Mouse (Mus musculus): ENCODE data around the gene Ctf2.
"Not testable (repeated sequence)": the region's sequence is repeated elsewhere in the genome, so short reads cannot be mapped to it uniquely, and the experiment has no call there.

Ctf2 gene

GRCm38 (mm10) chr7:127732066-127732465 is at the start of gene Ctf2:
Gene Ctf2 (minus strand): TSS chr7:127732166.
- DNase-seq, result not testable (repeated sequence)

DNA sequence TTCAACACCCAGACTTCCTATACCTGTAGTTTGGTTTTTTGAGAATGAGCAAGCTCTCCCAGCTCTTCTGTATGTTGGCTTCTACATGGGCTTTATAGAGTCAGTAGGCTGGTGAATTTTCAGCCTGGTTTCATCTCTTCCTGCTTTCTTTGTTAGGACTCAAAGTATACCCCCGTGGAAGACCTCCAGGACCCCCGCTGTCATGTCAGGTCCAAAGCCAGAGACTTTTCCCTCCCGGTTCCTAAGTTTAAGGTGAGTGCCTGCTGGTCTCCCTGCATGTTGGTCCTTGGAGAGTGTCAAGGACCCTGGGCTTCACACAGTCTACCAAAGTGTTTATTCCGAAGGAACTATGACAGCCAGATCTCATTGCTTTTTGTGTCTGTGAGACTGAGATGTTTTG is 46.4 kb upstream of the Ctf2 start:
- DNase-seq, result peak; percentile 47 to 54

DNA sequence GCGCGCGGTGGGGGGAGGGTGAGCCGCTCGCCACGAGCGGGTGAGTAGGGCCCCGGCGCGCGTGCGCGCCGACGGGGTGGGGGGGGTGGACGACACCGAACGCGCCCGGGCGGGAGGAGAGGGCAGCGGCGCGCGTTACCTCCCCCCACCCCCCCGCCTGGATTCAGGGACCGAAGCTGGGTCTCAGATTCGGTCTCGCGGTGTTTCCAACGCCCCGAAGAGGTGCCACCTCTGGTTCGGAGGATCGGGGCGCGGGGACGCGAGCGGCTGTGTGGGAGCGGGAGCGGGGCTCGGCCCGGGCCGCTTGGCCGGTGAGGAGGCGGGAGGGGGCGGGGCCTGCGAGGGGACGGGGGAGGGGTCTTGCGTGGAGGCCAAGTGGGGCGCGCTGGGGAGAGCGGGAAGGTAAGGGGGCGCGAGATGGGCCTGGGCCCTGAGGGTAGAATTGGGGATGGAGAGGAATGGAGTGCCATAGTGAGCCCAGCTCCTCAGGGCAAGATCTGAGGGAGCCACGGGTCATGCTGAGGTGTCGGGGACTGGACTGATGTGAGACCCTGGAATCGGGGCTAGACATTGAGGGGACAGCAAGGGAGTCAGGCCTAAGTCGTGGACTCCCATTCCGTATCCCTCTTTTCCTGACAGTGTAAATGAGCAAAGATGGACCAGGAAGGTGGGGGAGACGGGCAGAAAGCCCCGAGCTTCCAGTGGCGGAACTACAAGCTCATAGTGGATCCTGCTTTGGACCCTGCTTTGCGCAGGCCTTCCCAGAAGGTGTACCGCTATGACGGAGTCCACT is 45.7 kb upstream of the Ctf2 start:
- DNase-seq, result peak; percentile 84

DNA sequence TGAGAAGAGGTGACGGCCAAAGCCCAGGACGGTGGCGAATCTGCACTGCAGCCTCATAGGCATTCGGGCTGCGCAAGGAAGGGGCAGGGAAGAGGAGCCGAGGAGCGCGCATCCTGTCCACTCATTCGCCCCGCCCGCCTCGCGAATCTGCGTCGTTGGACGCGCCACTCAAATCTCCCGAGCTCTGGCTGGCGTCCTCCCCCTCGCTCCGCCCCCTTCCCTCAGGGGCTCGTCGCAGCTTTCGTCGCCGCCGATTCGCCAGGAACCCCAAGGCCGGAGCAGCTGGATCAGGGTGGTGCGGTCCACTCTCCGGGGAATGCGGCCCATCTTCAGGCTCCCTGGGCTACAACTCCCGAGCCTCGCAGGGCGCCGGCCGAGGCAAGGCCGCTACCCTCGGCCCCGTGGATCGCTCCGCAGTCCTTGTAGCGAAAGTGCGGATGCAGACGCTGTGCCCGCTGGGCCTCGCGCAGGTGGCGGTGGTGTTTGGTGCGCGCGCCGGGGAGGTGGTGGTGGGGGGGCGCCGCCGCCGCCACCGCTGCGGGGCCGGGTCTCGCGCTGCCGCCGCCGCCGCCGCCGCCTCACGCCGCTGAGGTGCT is 45.0 kb upstream of the Ctf2 start:
- peak; percentile 99 for DNase-seq

- peak; percentile 98 to 99 for DNase-seq
These were observed 44.5 kb upstream of the Ctf2 start, which contains the start of gene Setd1a for GRCm38 (mm10) chr7:127776426-127776825. Gene Setd1a (plus strand): TSS chr7:127776670.

DNA sequence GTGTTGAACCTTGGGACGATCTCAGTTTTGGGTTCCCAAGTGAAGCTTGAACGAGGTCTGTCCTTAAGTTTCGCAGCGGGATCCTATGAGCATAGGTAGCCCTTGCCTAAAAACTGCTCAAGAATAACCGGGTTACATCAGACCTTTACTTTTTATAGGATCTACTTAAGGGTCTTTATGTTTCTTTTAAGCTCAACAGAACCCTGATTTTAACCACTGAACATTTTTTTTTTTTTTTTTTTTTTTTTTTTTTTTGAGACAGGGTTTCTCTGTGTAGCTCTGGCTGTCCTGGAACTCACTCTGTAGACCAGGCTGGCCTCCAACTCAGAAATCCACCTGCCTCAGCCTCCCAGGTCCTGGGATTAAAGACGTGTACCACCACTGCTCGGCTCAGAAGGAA is 43.9 kb upstream of the Ctf2 start:
- not testable (repeated sequence) for DNase-seq

DNA sequence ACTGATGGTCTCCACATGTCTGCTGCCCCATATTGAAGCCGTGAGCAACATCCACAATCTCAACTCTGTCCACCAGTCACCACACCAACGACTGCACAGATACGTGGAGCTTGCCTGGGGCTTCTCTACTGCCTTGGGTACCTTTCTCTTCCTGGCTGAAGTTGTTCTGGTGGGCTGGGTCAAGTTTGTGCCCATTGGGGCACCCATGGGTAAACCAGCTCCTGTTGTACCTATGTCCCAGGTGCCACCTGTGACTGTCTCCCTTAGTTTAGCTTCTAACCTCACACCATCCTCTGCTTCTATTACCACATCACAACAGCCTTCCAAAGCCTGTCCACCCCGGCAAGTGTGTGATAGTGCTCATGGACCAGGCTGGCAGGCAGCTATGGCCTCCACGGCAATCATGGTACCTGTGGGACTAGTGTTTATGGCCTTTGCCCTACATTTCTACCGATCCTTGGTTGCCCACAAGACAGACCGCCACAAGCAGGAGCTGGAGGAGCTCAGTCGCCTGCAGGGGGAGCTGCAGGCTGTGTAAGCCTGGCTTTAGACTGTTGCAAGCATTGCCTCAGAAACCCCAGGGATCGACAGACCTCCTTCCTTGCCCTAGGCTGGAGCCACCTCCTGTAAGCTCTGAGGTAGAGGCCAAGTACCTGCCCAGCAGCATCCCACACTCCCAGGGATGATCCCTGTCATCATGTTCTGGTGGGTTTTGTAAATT is 41.9 kb upstream of the Ctf2 start:
- peak; percentile 87 to 88 for DNase-seq

- DNase-seq, result no peak
These were observed 40.6 kb upstream of the Ctf2 start for GRCm38 (mm10) chr7:127772557-127772956.

DNA sequence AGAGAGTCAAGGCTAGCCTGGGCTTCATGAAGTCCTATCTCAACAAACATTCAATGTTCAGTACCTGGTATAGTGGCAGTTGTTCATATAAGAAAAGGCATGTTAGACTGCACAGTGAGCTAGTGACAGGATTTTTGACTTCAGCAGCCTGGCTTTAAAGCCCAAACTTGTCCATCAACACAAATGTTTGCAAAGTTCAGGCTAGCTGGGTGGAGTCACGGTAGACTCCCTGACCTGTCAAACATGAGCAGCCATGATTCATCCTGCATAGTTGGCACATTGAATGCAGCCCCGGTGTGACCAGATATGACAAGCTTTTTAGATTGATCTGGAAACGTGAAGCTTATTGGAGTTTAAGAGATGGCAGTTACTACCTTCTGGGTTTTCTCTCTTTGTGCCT is 40.1 kb upstream of the Ctf2 start:
- no peak for DNase-seq

DNA sequence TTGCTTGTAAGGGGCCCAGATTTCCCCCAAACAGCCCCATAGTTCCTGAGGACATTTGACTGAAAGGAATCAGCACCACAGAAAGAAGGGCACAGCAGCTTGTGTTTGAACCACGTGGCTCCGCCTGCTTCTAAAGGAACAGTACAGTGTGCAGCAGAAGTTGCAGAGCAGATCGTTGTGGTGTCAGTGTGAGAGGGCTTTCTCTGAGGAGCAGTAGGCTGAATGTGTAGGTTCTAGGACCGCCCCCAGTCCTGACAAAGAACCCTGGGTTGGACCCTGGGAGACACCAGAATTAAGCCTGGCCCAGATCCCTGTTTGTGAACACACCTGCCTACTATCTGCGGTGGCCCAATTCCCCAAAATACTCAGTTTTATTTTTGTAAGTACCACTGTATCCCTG is 39.3 kb upstream of the Ctf2 start:
- no peak for DNase-seq

GRCm38 (mm10) chr7:127770039-127770905 is 38.3 kb upstream of the Ctf2 start:
- DNase-seq, result no peak

DNA sequence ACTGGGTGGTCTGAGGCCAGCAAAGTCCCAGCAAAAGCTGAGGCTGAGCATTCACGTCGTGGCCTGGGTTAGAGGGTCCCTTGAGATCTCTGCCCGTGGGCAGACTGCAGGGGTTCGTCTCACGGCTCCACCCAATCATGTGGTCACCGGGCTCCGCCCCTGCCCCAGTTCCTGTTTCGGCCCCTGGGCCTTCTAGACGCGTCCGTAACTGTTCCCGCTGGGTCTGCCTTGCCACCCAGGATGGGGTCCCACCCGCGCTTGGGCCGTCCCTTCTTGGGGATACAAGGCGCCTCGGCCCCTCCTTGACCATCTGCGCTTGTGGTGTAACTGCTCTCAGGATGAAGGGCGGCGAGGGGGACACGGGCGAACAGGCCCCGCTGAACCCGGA is 37.7 kb upstream of the Ctf2 start, which contains the start of gene Orai3:
Orai3 (plus strand) TSS at position 165 of the 388 bp plus-strand sequence.
- DNase-seq, result peak; percentile 81

GRCm38 (mm10) chr7:127768997-127769593 is 37.1 kb upstream of the Ctf2 start:
- peak; percentile 95 to 97 for DNase-seq

DNA sequence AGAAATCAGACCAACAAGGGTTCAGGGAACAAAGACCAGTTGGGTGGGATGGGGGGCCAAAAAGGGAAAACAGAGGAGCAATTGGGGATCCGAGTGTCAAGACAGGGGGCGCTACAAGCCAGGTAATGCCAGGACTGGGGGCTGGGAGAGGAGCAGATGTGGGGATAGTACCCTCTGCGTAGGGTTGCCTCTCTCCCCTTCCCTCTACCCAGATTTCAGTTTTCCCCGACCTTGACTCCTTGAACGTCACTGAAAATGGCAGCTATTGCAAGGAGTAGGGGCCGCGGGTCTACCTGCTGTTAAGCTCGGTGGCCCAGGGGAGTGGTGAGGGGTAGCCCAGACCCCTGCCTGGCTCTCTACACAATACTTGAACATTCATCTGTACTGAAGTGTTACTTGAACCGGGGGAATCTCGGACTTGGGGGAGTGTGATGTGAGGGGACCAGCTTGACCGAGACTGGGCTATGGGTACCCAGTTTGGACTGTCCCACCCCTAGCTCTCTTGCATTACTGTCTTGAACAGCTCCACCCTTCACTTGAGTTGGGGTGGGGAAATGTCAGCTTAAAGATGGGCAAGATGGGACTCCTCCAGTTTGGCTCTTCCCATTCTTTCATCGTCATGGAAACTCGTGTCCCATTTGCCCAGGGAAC is 36.5 kb upstream of the Ctf2 start:
- peak; percentile 45 to 58 for DNase-seq

DNA sequence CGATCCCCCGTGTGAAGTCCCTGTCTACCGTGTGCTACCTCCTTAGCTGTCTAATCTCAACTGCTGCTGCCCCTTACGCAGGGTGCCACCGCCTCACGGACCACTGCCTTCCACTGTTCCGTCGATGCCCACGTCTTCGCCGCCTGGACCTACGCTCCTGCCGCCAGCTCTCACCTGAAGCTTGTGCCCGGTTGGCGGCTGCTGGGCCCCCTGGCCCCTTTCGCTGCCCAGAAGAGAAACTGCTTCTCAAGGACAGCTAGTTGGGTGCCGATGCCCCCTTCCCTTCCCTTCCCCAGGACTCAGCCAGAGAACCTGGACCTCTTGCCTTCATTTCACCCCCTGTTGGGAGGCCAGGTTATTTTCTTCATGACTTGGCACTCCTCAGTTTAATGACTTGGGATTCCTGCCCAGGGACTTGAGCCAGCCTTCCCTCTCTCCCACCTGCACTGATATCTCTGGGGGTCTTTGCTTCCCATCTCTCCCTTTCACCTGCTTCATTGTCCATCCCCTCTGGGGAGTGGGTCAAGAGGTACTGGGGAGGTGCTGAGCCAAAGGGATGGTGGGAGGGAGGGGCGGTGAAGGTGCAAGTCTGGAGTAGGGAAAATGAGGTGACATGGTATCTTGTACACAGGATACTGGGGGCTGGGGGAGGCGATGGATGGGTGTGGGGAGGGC is 35.8 kb upstream of the Ctf2 start:
- DNase-seq, result peak; percentile 40 to 47

- no peak for DNase-seq
These were observed 35.1 kb upstream of the Ctf2 start for GRCm38 (mm10) chr7:127766851-127767609.

GRCm38 (mm10) chr7:127765756-127766155 is 33.8 kb upstream of the Ctf2 start:
- no peak for DNase-seq

DNA sequence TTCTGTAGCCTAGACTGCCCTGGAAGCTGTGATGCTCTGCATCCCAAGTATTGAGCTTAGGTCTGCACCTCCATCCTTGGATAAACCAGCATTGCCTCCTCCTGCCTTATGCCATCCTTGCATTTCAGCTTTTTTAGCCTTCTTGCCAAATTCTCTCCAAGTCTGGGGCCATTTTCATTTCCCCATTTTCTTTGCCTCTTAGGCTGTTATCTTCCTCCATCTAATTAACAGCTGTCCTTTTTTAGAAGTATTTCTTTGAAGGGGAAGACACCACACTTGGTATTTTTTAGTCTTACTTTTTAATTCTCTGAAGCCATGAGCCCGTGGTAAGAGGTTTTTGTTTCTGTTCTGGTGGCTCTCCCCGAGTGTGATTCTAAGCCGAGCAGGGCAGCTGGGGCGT is 31.7 kb upstream of the Ctf2 start:
- no peak for DNase-seq

DNA sequence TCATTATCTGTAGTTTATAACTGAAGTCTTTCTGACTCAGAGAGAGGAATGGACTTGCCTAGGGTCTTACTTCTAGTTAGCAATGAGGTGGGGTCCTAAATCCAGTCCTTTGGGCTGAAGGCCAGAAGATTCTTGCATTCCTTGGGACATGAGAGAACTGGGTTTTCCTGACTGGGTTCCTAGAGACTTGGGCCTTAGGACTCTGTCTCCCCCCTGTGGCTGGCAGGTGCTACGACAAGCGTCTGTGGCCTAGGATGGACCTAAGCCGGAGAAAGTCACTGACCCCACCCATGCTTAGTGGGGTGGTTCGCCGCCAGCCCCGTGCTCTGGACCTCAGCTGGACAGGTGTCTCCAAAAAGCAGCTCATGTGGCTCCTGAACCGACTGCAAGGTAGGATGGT is 29.1 kb upstream of the Ctf2 start:
- DNase-seq, result peak; percentile 85 to 88

DNA sequence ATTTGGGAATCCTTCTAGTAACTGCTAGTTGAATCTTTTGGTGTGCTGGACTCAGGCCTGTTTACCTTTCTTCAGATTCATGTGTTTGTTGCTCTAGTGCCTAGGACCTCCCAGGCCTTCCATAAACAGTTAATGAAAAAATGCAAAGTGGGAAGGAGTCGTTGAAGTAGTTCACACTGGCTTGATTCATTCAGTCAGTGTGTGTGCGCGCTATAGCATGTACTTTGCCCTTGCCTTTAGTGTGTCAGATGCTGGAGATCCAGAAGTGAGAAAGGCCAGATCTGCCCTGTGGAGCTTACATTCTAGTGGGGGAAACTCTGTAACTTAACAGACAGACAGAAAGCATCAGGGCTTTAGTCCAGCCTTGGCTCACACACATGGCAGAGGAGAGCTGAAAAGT is 28.5 kb upstream of the Ctf2 start:
- DNase-seq, result no peak

All from cerebellum, postnatal 10 days (tissue).